Mouse (Mus musculus) CH12.LX (cell line): ENCODE data around the gene Pakap. TPM values are rescaled to one million over a fixed set of nuclear protein-coding genes. Genes with fewer than 3 reads are reported as not detected.

Experiments used
- DNase-seq: peaks from one replicate; pipeline ENCODE4 v3.0.0-alpha.2; 2013; ENCODE audit errors: extremely low read depth
- H3K27ac ChIP-seq: 2 replicates; pipeline ENCODE4 v1.5.1; 2012; ENCODE audit warnings: low read depth, mild to moderate bottlenecking, control low read depth, moderate library complexity; ENCODE audit not compliant: insufficient read depth
- H3K27me3 ChIP-seq: replicated peaks from 2 replicates; pipeline ENCODE3; 2012; ENCODE audit warnings: inconsistent platforms
- H3K36me3 ChIP-seq, 2 experiments: replicated peaks in 1 of 2; 2 replicates each; pipeline versions ENCODE3 to v1.6.1; 2012; ENCODE audit warnings: inconsistent platforms in 1 of 2, low read length in 1 of 2, mild to moderate bottlenecking in 1 of 2, mixed read lengths in 1 of 2, moderate library complexity in 1 of 2; ENCODE audit not compliant: control insufficient read depth in 1 of 2, insufficient read depth in 1 of 2
- H3K4me1 ChIP-seq, 2 experiments: 2 replicates each; pipeline ENCODE4 v1.6.1; 2012; ENCODE audit warnings: inconsistent platforms in 1 of 2, moderate library complexity in 1 of 2; ENCODE audit not compliant: insufficient read depth in 2 of 2, control insufficient read depth in 1 of 2
- H3K4me2 ChIP-seq: 2 replicates; pipeline ENCODE4 v1.6.1; 2012; ENCODE audit warnings: low read depth, mild to moderate bottlenecking, control low read depth; ENCODE audit not compliant: poor library complexity, insufficient read depth, severe bottlenecking
- H3K4me3 ChIP-seq, 3 experiments: fragments of 150-350 bp in 1 of 3; sonication (generic) in 1 of 3; replicated peaks in 1 of 3; 2 replicates each; pipeline versions ENCODE3 to v1.5.1; 2011 to 2012; ENCODE audit warnings: low read depth in 2 of 3, low read length in 2 of 3, mild to moderate bottlenecking in 2 of 3, moderate library complexity in 2 of 3, control low read depth in 1 of 3, improper control_type of control experiment in 1 of 3, inconsistent platforms in 1 of 3, mixed read lengths in 1 of 3; ENCODE audit not compliant: poor library complexity in 1 of 3
- H3K79me2 ChIP-seq: replicated peaks from 2 replicates; pipeline ENCODE4 v1.6.1; 2012; ENCODE audit warnings: mild to moderate bottlenecking, moderate library complexity; ENCODE audit not compliant: control insufficient read depth, poor library complexity, insufficient read depth, severe bottlenecking; ENCODE audit errors: extremely low read depth
- H3K9ac ChIP-seq: 2 replicates; pipeline ENCODE4 v1.6.1; 2012; ENCODE audit warnings: low read depth, mild to moderate bottlenecking, control low read depth, moderate library complexity; ENCODE audit not compliant: insufficient read depth
- H3K9me3 ChIP-seq: replicated peaks from 2 replicates; pipeline ENCODE3; 2012; ENCODE audit warnings: low read length, inconsistent platforms, mixed read lengths
- CTCF ChIP-seq, 2 experiments: IDR thresholded peaks in 1 of 2; conservative IDR thresholded peaks in 1 of 2; 2 replicates each; pipeline ENCODE4 v1.5.1; 2011 to 2012; ENCODE audit warnings: low read depth in 2 of 2, low read length in 2 of 2, improper control_type of control experiment in 1 of 2, inconsistent platforms in 1 of 2, mild to moderate bottlenecking in 1 of 2, moderate library complexity in 1 of 2
- E2F4 ChIP-seq: IDR thresholded peaks from 2 replicates; pipeline ENCODE4 v1.6.1; 2011; ENCODE audit warnings: low read depth, low read length, improper control_type of control experiment; ENCODE audit not compliant: insufficient replicate concordance
- ELF1 ChIP-seq: IDR thresholded peaks from 2 replicates; pipeline ENCODE4 v1.6.1; 2014; ENCODE audit warnings: low read depth, mild to moderate bottlenecking, inconsistent platforms, low read length, improper control_type of control experiment
- EP300 ChIP-seq: IDR thresholded peaks from 2 replicates; pipeline ENCODE4 v1.6.1; 2011; ENCODE audit warnings: low read length, improper control_type of control experiment
- GABPA ChIP-seq: IDR thresholded peaks from 2 replicates; pipeline ENCODE4 v1.6.1; 2012; ENCODE audit warnings: low read depth, low read length, improper control_type of control experiment, inconsistent platforms; ENCODE audit not compliant: insufficient replicate concordance
- HCFC1 ChIP-seq: IDR thresholded peaks from 2 replicates; pipeline ENCODE4 v1.6.1; 2012; ENCODE audit warnings: low read depth, mild to moderate bottlenecking, inconsistent platforms, low read length, improper control_type of control experiment
- MYC ChIP-seq: IDR thresholded peaks from 2 replicates; pipeline ENCODE4 v1.6.1; 2011; ENCODE audit warnings: low read depth, mild to moderate bottlenecking, improper control_type of control experiment, low read length
- NRF1 ChIP-seq: IDR thresholded peaks from 2 replicates; pipeline ENCODE4 v1.6.1; 2014; ENCODE audit warnings: low read depth, mild to moderate bottlenecking, inconsistent platforms, low read length, improper control_type of control experiment, moderate library complexity
- PAX5 ChIP-seq: IDR thresholded peaks from 2 replicates; pipeline ENCODE4 v1.6.1; 2012; ENCODE audit warnings: low read length, inconsistent platforms, mixed read lengths
- POLR2AphosphoS2 ChIP-seq: IDR thresholded peaks from 2 replicates; pipeline ENCODE4 v1.6.1; 2011; ENCODE audit warnings: low read depth, low read length, improper control_type of control experiment
- RCOR1 ChIP-seq: conservative IDR thresholded peaks from 2 replicates; pipeline ENCODE4 v1.6.1; 2012; ENCODE audit warnings: low read depth, mild to moderate bottlenecking, inconsistent platforms, low read length, improper control_type of control experiment
- SMC3 ChIP-seq: IDR thresholded peaks from 2 replicates; pipeline ENCODE4 v1.6.1; 2011; ENCODE audit warnings: low read depth, low read length, improper control_type of control experiment
- TCF12 ChIP-seq: IDR thresholded peaks from 2 replicates; pipeline ENCODE4 v1.6.1; 2014; ENCODE audit warnings: low read depth, mild to moderate bottlenecking, inconsistent platforms, low read length, improper control_type of control experiment
- UBTF ChIP-seq: IDR thresholded peaks from 2 replicates; pipeline ENCODE4 v1.6.1; 2012; ENCODE audit warnings: low read depth, mild to moderate bottlenecking, inconsistent platforms, low read length, improper control_type of control experiment, moderate library complexity
- ZC3H11A ChIP-seq: IDR thresholded peaks from 2 replicates; pipeline ENCODE4 v1.6.1; 2012; ENCODE audit warnings: low read depth, mild to moderate bottlenecking, inconsistent platforms, low read length, improper control_type of control experiment
- ZMIZ1 ChIP-seq: IDR thresholded peaks from 2 replicates; pipeline ENCODE4 v1.6.1; 2012; ENCODE audit warnings: low read depth, mild to moderate bottlenecking, inconsistent platforms, low read length, improper control_type of control experiment
- dilution Hi-C: fragments of 300-500 bp; cut with MboI; formaldehyde crosslinking; loops from 2 replicates; pipeline ENCODE4 v1.14.3; 2020; ENCODE audit warnings: low sequenced_read_pairs; ENCODE audit not compliant: extremely low pct_unique_long_range_greater_than_20kb, extremely low pct_ligation_motif_present
- in situ Hi-C: fragments of 300-500 bp; cut with MboI; formaldehyde crosslinking; loops from 3 replicates; pipeline ENCODE4 v1.14.3; 2019; ENCODE audit warnings: low sequenced_read_pairs, low pct_ligation_motif_present, low pct_unique_long_range_greater_than_20kb, mixed read lengths
- polyA plus RNA-seq: library from polyadenylated mRNA; unstranded; fragments of >175 nt; gene quantifications from 2 replicates; pipeline ENCODE4 v1.2.1, GENCODE M21; 2012; ENCODE audit warnings: low read depth; ENCODE audit not compliant: insufficient read length
- total RNA-seq, 2 experiments: library from RNA; depleted of rRNA; stranded (reverse); fragments of 300-350 nt in 1 of 2; fragments of >200 nt in 1 of 2; gene quantifications; 2 replicates each; pipeline ENCODE4 v1.2.3; 2012 to 2014

Pakap gene
- total and polyA plus RNA-seq, 3 experiments, result 0.08 to 0.14 TPM; not detected in 1

DNA sequence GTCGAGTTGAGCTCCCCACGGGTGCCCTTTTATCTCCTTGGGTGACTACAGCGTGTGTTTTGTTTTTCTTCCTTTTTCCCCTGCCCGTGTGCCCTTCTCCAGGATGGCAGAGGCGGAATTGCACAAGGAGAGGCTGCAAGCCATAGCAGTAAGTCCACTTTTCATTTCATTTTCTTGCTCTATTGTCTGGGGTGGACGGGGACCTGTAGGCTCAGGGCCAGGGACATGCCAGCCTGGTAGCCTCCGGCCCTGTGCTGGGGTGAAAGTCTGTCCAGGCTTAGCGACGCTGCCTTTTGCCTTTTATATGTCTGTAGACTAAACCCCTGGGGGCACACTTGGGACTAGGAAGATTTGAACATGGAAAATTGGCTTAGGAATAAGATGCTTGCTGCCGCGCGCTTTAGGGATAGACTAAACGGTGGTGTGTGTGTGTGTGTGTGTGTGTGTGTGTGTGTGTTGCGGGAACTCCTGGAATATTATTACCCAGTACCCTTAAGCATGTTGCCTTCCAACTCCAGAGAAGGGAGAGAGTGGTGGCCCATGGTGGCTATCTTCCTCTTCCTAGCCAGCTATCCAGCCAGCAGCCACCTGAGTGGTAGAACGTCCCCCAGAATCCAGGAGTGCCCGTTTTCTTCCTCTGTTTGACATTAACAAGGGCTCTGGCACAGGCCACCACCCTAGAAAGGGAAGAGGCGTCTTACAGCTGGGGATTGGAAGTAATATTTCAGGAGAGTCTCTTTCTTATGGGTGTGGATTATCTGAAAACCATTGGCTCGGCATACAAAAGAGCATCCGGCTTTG, 489 bp downstream of the Pakap start:
- in situ Hi-C loops, result no loop called here
- Histone ChIP-seq H3K27me3 (no peaks in the 10 kb centered on the region), H3K9me3 (no peaks in the 10 kb centered on the region), H3K36me3 (no peaks in the 10 kb centered on the region), H3K79me2 (no peaks in the 10 kb centered on the region), H3K4me2 (no peak overlapping the region), H3K27ac (no peak overlapping the region), H3K4me1 (0 out of 4 replicates have a peak, but pooled peaks cover 0 to 2% of the 10 kb centered on the region in 2 experiments), H3K9ac (no peak overlapping the region), H3K4me3 (no peak overlapping the region)
- DNase-seq, result no peak
- TF ChIP-seq ZMIZ1, result no peak
- TF ChIP-seq PAX5, result no peak
- no peak for TF ChIP-seq MYC
- TF ChIP-seq ZC3H11A, result no peak
- dilution Hi-C loops, result no loop called here

DNA sequence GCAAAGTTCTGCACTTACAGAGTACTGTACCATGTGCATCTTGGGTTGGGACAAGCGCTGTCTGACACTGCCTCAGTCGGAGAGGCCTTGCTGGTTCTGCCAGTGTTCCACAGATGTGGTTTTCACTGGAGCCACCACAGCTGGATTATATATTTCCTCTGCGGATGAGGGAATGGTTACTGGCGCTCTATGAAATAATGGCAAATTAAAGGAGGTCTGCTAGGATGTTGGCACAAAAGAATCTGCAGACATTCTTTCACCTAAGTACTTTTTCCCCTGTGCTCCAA, 1.0 kb downstream of the Pakap start:
- no peaks in the 10 kb centered on the region for H3K36me3 ChIP-seq
- dilution Hi-C loops, result no loop called here
- TF ChIP-seq TCF12, result no peak
- TF ChIP-seq CTCF (conservative IDR thresholded peaks at IDR 0.05 in 1 of 2, IDR thresholded peaks at IDR 0.05 in 1 of 2; ENCODE audit: low read depth in 2 of 2, low read length in 2 of 2), result no peak
- no peak for TF ChIP-seq ZMIZ1
- TF ChIP-seq ELF1, result no peak
- no peak for TF ChIP-seq HCFC1
- TF ChIP-seq RCOR1, result no peak
- no peak for TF ChIP-seq GABPA
- no peak for DNase-seq
- no peak overlapping the region for H3K4me3 ChIP-seq
- H3K9me3 ChIP-seq, result no peaks in the 10 kb centered on the region
- no peak overlapping the region for H3K27ac ChIP-seq
- H3K9ac ChIP-seq, result no peak overlapping the region
- in situ Hi-C loops, result no loop called here
- H3K4me1 ChIP-seq, result 0 out of 4 replicates have a peak, but pooled peaks cover 0 to 2% of the 10 kb centered on the region in 2 experiments
- no peak overlapping the region for H3K4me2 ChIP-seq
- no peaks in the 10 kb centered on the region for H3K79me2 ChIP-seq
- no peaks in the 10 kb centered on the region for H3K27me3 ChIP-seq

DNA sequence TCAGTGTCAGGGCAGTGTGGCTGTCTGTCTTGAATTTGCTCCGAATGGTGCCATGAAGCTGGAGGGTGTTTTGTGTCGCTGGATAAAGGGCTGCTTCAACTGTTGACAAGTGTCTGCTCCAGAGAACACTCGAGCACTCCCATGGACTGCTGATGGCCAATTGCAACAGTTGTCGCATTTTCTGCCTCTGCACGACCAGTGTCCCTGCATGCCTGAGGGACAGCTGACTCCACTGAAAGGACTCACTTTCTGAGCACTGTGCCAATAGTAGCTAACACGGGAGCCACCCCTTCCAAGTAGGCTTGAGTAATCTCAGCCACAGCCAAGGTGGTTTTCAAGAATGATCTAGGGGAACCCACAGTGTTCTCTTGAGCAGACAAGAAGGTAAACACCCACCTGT, 1.7 kb downstream of the Pakap start:
- 0 out of 4 replicates have a peak, but pooled peaks cover 0 to 2% of the 10 kb centered on the region in 2 experiments for H3K4me1 ChIP-seq
- no peak overlapping the region for H3K4me3 ChIP-seq
- H3K4me2 ChIP-seq, result no peak overlapping the region
- no peaks in the 10 kb centered on the region for H3K9me3 ChIP-seq
- in situ Hi-C loops, result no loop called here
- no peak overlapping the region for H3K9ac ChIP-seq
- no peak for TF ChIP-seq ELF1
- TF ChIP-seq UBTF, result no peak
- no peak for TF ChIP-seq EP300
- no peak for TF ChIP-seq POLR2AphosphoS2
- TF ChIP-seq E2F4, result no peak
- TF ChIP-seq RCOR1, result no peak
- TF ChIP-seq SMC3, result no peak
- TF ChIP-seq ZMIZ1, result no peak
- no peak for TF ChIP-seq NRF1
- TF ChIP-seq, all 38 proteins: peak for 0
- no peaks in the 10 kb centered on the region for H3K27me3 ChIP-seq
- no peaks in the 10 kb centered on the region for H3K79me2 ChIP-seq
- no peak for DNase-seq
- no peaks in the 10 kb centered on the region for H3K36me3 ChIP-seq
- H3K27ac ChIP-seq, result no peak overlapping the region
- dilution Hi-C loops, result no loop called here
